Mouse (Mus musculus): Measurements from ENCODE around the gene Rpl13a.

GRCm38 (mm10) chr7:45125144-45125600 is 3.4 kb downstream of the Rpl13a start:
- no peak for TF ChIP-seq POLR2A (IDR thresholded peaks at IDR 0.05; ENCODE audit: control insufficient read depth, extremely low read depth, insufficient read depth, low read length, poor library complexity)
- TF ChIP-seq CTCF (IDR thresholded peaks at IDR 0.05; ENCODE audit: borderline replicate concordance, control insufficient read depth, extremely low read depth, insufficient read depth, low read length, poor library complexity) = no peak
